Mouse (Mus musculus) adrenal gland, adult 8-10 months (tissue): ENCODE data around the gene Xk. TPM values are rescaled to one million over a fixed set of nuclear protein-coding genes. Genes with fewer than 3 reads are reported as not detected.
"Not testable (repeated sequence)": the region's sequence is repeated elsewhere in the genome, so short reads cannot be mapped to it uniquely, and the experiment has no call there.

ENCODE experiments used
- DNase-seq: peaks from one replicate; pipeline ENCODE4 v3.0.0; 2022
- total RNA-seq, 4 experiments: library from RNA; stranded (reverse); gene quantifications; 2 replicates each; pipeline ENCODE4 v1.2.4; 2022

The Xk gene
- 1 to 10 TPM; 2.5 to 2.7 (median 2.5) TPM for total RNA-seq

DNA sequence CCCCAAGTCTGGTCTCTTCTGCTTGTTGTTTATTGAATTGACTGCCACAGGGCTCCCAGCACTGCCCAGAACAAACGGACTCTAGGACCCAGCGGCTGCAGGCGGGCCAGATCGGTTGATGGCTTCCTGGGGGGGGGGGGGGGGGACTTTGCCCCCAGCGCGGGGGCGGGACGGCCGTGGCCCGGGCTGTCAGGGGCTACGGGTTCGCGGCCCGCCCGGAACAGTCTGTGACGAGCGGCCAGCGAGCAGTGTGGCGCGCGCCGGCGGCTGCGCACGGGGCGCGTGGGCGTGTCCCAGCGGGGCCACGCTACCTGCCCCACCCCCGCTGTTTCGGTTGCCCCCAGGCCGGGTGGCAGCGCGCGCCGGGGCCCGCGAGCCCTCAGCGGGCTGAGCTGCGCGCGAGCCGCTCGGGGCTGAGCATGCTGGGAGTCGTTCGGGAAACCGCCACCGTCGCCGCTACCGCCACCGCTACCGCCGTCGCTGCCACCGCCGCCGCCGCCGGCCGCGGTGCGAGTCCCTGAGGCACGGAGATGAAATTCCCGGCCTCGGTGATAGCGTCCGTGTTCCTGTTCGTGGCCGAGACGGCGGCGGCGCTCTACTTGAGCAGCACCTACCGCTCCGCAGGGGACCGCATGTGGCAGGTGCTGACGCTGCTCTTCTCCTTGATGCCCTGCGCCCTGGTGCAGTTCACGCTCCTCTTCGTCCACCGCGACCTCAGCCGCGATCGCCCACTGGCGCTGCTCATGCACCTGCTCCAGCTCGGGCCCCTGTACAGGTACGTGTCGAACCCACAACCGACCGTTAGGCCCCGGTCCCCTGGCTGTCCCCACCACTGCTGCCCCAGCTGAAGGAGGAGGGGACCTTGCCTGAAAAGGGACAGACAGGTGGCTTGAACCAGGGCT is at the start of gene Xk:
Xk (plus strand) TSS at position 297 of the 902 bp plus-strand sequence.
- peak; percentile 18 for DNase-seq

DNA sequence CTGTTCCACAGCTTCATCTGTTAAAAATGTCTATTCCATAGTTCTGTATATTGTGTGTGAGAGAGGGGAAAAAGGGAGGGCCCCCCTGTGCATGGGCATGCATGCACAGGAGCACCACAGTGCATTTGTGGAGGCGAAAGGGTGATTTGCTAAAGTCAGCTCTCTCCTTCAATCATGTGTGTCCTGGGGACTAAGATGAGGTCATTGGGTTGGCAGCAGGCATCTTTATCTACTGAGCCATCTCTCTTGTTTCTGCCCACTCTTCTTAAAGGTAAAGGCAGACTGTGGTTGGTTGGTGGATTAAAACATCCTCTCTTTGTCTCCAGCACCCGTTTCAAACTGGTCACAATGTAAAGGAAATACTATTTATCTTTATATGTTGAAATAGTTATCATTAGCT is 45.5 kb upstream of the Xk start:
- DNase-seq, result no peak

DNA sequence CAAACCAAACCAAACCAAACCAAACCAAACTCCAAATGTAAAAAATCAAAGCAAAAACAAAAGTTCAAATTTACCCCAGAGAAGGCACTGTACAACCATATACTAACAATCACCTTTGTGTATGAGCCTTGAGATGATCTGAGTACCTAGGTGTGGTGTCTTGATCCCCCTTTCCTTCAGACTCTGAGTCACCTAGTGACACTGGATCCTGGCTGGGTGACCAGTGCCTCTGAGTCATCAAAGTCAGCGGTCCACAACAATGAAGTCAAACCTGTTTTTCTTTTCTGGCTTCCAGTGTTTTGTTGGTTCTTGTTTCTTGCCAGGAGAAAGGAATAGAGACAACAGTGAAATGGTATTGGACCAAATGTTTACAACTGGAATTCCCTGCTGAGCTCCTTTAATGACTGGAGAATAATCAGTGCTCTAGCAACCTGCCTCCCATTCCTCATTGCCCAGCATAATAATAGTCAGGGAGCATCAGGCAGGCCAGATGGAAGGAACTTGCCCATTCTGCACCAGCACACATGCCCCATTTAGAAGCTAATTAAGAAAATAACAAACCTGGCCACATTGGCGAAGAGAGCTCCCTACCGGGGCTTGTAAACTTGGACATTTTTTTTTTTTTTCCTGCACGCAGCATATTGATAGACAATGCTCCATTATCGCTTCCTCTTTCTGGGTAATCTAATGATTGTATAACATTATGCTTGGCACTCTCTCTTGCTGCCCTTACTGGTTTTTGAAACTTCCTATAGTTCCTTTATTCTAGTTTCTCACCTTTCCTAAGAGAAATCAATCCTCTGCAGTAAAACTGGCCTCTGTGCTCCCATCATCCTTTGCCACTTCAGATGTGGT is 31.6 kb upstream of the Xk start:
- no peak for DNase-seq

DNA sequence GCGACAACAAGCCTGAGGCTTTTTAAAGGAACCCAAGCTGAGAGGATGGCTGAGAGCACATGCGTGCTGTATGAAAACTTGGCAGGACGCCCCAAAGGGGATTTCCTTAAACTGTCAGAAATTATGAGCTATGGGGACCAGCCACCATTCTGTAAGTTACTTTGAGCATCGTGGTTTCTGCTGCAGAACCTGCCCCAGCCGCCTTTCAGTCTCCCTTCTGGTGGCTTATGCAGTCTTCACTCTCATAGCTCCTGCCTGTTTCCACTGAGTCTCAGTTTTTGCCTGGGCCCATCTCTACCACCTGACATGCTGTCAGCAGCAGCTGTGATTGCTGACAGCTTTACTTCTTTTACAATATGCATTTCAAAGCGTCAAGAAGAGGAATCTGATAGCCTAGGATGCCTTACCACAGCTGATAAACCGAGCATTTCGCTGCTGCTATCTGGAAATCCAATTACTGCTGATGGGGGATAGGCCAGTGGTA is 29.1 kb upstream of the Xk start:
- DNase-seq, result no peak

DNA sequence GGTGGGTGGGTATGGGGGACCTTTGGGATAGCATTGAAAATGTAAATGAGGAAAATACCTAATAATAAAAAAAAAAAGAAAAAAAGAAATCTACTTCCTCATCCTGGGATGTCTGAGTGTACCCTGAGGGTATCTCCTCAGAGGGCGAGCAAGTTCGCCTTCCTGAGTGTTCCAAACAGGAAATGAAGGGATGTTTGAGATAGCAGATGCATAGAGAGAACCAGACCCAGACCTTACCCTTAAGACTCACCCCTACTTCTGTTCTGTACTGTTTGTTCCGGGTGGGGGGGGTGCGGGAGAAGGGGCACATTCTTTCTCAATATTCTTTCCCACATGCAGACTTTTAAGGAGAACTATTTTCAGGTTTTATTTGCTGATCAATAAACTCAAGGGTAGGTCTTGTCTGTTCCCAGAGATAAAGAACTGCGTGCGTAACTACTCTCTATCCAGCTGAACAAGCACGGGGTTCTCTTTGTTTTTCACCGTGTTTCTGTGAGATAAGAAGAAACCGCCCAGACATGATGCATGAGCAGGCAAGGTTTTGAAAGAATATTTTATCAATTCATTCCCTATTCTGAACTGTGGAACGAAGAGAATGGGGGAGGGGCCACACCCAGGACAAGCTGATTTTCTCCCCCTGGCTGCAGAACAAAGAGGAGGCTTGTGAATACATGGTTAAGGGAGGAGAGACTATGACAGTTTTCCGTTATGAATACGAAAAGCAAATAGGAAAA is 27.8 kb upstream of the Xk start:
- no peak for DNase-seq

DNA sequence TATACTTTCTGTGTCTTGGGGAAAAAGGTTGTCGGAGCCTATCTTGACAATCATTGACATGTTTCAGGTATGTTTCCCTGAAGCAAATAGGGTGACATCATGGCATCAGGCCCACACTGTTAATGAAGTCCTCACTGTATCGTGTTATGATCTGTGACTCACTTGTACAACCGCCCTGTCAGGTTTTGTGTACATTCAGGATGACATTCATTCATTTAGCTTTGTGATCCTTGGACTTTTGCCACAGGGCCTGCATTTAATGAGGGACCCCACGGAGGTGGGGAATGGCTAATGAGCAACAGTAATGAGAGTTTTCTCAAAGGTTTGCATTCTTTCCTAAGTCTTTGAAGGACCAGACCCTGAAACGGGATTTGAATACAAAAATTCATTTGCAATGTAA is 23.6 kb upstream of the Xk start:
- no peak for DNase-seq

DNA sequence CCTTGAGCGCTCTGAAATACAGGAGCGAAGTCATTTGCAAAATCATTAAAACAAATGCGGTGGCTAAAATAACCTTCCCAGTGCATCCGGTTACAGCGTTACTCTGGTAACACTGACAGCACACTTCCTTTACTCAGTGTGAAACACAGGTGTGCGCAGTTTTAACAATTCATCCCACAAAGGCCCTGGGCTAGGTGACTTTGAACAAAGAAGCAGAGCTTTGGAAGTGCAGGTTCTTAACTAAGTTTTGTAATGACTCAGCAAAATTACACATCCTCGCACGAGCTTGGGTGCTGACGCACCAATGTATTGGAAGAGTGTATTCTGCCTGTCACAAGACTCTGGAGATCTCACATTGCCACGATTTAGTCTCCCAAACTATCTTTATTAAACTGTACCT is 18.6 kb upstream of the Xk start:
- no peak for DNase-seq

DNA sequence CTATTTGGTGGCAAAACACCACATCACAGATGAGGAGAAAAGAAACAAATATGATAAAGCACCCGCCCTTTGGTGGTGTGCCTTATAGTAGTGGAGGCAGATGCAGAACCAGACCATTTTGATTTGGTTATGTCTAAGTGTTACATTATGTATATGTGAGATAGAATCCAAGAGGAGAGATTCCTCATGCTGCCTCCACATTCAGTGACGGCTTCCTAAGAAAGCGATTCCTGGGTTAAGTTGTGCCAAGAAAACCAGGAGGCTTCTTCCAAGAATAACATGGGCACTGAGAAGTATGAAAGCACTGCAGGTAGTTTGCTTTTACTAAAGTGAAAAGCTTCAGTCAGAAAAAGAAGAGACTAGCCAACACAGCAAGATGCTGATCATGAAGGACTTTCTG is 17.7 kb upstream of the Xk start:
- DNase-seq, result no peak

DNA sequence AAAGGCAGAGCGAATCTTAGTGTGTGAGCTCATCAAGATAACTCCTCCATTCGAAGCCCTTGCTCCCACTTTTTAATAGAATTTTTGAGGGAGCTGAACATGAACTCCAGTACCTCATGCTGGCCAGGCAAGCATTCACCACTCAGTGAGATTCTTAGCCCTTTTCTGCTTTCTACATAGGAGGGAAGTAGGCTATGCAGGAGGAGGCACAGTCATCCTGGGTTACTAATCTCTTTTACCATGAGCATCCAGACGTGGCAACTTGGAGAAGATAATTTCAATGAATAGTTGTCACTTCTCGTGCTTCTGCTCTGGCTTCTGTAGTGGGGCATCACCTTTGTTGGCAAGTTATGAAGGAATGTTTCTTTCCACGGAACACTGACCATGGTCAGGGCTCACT is 15.8 kb upstream of the Xk start, which contains the start of gene Gm14862:
Gm14862 (minus strand) TSS at position 134 of the 400 bp plus-strand sequence.
- no peak for DNase-seq

DNA sequence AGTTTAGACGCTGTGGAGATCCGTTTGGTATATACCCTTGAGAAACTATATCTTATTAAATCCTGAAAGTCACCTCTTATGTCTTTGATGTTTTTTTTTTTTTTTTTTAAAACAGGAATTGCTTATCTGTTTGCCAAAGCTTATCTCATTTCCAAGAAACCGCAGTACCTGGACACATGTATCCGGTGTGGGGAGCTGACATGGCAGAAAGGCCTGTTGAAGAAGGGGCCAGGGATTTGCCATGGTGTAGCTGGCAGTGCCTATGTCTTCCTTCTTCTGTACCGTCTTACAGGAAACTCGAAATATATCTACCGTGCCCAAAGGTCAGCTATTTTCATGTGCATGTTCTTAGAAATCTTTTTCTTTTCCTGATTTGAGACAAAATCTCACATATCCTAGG is 14.7 kb upstream of the Xk start:
- DNase-seq, result no peak

DNA sequence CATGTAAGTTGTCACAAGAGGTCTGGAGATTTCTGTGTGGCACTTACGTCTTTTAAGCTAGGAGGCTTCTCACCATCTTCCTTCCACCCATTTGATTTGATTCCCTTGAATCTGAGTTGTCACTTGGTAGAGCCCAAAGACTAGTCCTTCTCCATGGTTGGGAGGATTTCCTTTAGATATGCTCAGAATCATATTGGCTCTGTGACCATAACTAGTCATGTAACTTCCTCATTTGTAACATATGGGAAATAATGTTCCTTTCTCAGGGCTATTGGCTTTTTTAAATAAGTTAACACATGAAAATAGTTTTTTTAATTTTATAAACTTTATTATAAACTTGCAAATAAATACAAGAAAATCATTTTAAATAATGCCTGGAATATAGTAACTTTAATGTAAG is 13.3 kb upstream of the Xk start:
- no peak for DNase-seq

DNA sequence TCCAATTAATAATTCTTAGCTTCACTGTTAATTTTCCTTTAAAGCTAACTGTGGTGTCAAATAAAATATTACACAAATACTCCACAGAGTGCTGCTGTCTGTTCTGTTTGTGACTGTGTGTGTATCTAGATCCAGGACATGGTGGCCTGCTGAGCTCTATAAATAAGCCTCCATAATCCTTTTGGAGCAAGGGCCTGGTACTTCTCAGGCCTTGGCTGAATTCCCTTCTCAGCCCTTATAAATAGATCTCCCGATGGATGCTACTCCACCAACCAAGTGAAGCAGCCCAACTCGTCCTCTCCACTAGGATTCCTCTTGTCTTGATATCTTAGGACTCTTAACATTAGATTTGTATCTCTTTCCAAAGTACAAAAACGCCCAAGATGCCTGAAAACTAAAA is 1.4 kb upstream of the Xk start:
- DNase-seq, result no peak

DNA sequence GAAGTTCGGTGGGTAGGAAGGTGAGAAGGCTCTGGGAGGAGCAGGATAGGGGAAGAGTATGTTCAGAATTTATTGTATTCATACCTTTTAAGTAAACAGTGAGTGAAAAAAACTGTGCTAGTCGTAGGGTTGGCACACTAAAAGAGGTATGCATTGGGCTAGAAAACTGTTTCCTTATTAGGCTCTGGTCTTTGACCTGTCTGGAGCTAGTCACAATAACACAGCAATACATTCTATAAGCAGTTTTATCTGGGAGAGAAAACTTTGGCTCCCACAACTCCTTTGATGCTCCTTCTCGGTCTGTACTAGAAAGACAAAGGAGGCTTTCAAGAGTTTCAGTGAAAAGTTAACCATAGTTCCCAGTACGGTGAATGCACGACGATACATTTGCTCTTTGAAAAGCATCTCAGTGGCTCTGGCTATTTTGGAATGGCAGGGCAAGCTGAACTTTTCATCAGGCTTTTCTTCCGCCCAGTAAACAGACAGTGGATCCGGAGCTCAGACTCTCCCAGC is 553 bp upstream of the Xk start:
- no peak for DNase-seq

DNA sequence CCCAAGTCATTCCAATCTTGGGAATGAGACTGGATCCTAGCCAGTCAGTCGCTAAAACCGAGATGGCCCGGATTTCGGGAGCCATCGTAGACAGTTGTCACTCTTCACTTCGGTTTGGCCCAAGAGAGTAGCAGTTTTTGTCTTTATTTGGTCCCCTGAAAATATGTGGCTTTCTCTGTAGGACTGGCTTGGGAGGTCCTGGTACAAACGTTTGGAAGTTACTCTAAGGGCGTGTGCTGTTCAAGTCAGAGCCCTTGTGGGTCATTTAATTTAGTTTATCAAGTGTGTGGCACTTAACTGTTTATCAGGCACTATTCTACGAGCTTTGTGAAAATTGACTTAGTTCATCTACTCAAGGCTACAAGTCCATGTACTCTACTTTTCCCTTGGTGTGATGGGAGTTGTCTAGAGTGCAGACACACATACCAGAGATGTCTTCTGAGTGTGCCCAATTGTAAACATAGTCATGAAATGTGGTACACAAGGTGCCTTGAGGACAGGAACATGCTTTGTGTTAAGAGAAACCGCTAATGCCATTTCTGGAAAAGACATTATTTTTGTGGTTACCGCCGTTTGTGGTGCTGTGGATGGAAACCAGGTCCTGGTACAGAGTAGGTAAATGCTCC is 934 bp downstream of the Xk start:
- DNase-seq, result no peak

DNA sequence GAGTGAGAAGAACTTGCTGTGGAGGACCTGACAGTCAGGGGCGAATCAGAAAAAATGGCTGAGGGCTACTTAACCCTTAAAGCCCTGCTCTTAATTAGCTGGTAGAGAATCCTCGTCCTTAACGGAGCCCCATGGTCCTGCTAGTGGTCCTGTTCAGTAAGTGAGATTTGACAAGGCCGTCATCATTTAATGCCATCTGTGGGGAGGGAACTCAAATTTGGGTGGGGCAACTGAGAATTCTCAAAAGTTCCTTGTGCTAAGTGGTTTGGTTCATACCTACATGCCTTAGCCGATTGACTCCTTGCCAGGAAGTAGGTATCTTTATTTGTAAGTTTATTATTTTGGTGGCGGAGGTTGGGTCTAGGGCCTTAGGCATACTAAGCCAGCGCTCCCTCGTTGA is 1.8 kb downstream of the Xk start:
- DNase-seq, result no peak

DNA sequence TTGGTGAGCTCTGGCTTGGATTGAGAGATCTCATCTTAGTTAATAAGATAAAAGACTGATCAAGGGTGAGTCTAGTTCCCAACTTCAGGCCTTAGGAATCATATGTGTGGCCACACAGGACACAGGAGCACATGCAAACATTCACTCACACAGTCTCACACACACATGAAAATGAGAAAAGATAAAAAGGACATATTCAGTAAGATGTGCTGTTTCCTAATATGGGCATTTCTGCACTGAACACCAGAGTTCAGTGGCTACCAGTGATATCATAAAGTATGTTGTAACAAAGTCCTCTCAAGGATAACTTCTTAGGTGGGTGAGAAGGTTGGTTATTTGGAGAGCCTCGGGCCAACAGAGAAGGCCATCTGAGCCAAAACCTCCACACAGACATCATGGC is 10.9 kb downstream of the Xk start, which contains the start of gene H2al1m:
H2al1m (plus strand) TSS at position 301 of the 400 bp plus-strand sequence.
- not testable (repeated sequence) for DNase-seq

DNA sequence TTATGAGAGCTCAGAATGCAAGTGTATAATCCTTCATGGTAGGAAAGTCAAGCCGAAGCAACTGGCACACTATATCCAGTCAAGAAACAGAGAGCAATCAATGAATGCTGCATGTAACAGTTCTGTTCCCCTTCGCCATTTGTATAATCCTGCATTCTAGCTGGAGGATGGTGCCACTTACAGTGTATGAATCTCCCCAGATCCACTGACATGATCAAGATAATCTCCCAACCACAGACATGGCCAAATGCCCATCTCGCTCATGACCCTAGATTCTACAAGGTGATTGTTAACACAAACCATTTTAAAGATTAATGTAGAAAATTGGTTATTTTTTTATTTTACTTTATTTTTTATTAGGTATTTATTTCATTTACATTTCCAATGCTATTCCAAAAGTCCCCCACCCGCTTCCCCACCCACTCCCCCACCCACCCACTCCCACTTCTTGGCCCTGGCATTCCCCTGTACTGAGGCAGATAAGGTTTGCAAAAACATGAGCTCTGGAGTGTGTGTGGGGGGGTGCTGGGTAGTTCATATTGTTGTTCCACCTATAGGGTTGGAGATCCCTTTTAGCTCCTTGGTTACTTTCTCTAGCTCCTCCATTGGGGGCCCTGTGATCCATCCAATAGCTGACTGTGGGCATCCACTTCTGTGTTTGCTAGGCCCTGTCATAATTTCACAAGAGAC is 20.7 kb downstream of the Xk start:
- DNase-seq, result not testable (repeated sequence)

DNA sequence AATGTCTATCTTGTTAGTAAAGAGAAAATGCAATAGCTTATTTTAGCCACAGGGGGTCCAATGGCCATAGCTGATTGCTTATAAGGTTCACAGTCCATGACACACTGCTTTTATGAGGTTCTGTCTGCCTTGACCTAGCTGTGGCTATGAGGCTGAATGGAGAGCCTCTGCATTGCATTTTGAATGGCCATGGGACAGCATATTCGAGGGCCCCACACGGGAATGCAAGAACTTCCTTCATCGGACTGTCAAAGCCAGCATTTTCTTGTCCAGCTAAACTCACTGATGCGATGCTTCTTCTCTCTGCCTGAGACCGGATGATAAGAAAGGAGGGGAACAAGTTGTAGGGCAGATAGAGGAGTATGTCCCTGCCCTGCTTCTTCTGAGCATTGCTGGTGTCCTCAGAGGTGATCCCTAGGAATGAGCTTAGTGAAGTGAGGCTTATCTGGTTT is 25.9 kb downstream of the Xk start:
- no peak for DNase-seq

DNA sequence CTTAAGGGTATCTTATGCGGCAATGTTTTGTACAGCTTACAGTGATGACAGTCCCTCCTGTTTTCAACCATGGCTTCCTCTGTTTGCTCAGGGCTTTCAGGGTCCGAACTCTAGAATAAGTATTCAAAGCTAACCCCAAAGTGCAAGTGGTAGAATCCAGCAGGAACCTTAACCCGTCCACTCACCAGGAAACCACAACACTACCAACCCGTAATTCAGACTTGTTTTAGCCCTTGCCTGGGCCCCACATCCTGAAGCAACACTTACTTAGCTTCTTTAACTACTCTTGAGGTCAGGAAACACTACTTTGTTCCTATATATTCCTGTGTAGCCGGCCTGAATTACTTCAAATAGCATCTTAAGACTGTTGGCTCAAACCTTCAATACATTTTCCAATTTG is 30.2 kb downstream of the Xk start:
- no peak for DNase-seq

DNA sequence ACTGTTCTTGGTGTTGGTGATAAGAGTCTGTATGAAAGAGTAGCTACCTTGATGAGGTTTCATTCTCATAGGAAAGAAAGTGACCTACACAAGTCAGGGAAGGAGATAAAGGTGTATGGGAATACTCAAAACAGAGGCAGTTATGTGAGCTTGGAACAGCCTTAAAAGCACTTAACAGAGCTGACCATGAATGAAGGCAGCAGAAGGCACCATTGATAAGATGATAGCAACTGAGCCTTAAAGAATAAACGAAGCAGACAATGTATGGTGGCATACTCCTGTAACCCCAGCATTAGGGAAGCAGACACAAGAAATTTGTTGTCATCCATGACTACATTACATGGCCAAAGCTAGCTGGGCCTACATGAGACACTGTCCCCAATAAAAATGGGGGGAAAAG is 30.9 kb downstream of the Xk start:
- no peak for DNase-seq

DNA sequence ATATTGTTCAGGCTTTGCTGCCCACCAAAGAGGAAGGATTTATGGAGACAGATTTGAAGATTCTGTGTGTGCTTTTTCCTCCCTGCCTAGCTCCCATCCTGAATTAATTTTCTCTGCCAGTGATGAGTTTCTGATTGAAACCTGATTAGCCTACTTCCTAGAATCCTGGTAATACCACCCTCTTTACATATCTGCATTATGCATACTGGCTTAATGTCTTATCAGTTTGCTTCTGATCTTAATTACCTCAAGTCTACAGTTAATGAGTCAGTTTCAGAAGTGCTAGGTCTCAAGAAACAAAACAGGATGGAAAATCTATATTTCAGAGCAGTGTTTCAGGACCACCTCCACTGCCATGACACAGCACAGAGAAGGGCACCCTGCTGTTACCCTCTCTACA is 43.9 kb downstream of the Xk start:
- DNase-seq, result not testable (repeated sequence)
